Mouse (Mus musculus): ENCODE data around the gene Gusb. TPM values are rescaled to one million over a fixed set of nuclear protein-coding genes. Genes with fewer than 3 reads are reported as not detected.

The Gusb gene
- total and polyA plus RNA-seq, 2 experiments from 2014 or later: 27.8 to 31.4 TPM

DNA sequence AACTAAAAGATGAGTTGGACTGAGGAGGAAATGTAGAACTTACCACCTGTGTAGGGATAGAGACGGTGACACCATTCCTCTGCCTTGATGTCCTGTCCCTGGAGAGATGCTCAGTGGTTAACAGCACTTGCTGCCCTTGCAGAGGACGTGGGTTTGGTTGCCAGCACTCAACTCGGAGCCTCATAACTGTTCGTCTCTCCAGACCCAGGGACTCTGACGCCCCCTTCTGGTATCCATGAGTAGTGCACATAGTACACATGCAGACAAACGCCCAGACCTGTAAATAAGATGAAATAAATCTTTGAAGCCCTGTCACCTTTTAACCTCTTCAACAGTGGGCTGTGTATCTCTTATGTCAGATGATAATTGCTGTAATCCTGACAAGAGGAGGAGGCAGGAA, 44.2 kb upstream of the Gusb start:
- Histone ChIP-seq H3K9ac (replicated peaks; ENCODE audit: low read depth, low read length) (no peak overlapping the region), H3K27ac (ENCODE audit: low read depth) (no peak overlapping the region), H3K4me1 (ENCODE audit: control insufficient read depth, insufficient read depth) (no peaks in the 10 kb centered on the region), H3K4me2 (ENCODE audit: low read depth, low read length) (no peak overlapping the region), H3K9me3 (replicated peaks; ENCODE audit: control insufficient read depth, low read length) (no peaks in the 10 kb centered on the region), H3K27me3 (ENCODE audit: control insufficient read depth, insufficient read depth, low read length) (peaks cover 37% of the 10 kb centered on the region), H3K4me3 (ENCODE audit: low read depth, low read length) (no peak overlapping the region), H3K36me3 (replicated peaks; ENCODE audit: control insufficient read depth, insufficient read depth, low read length) (peaks cover 37% of the 10 kb centered on the region)
- no peak for TF ChIP-seq CTCF (IDR thresholded peaks at IDR 0.05; ENCODE audit: low read depth)
- TF ChIP-seq EP300 (IDR thresholded peaks at IDR 0.05; ENCODE audit: low read depth): no peak
- ATAC-seq (ENCODE audit: insufficient read depth, low read depth) (no peak), DNase-seq (ENCODE audit: low spot score) (no peak)
- WGBS: 69% methylated on average over 6 of the region's 6 CpGs

DNA sequence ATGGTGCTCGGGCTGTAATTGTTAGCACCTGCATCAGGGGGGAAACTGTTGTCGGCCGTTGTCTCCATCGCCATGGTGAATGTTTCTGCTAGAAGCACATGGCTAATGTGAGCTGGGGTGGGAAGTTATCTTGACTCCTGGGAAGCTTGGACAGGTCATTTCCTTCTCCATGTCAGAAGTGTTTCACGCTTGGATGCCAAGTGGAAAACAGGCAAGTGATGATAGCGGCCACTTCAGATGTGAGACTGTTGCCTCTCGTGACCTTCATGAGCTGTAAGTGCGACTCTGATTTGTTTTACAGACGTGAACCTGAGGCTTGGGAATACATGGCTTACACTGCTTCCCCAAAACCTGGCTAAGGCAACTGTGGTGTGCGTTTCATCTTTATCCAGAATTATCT, 43.7 kb upstream of the Gusb start:
- ATAC-seq (ENCODE audit: insufficient read depth, low read depth): peak; percentile 82
- Histone ChIP-seq H3K4me3 (ENCODE audit: low read depth, low read length) (no peak overlapping the region), H3K27ac (ENCODE audit: low read depth) (no peak overlapping the region), H3K4me1 (ENCODE audit: control insufficient read depth, insufficient read depth) (no peaks in the 10 kb centered on the region), H3K9ac (replicated peaks; ENCODE audit: low read depth, low read length) (no peak overlapping the region), H3K27me3 (ENCODE audit: control insufficient read depth, insufficient read depth, low read length) (peaks cover 36% of the 10 kb centered on the region), H3K36me3 (replicated peaks; ENCODE audit: control insufficient read depth, insufficient read depth, low read length) (peaks cover 41% of the 10 kb centered on the region), H3K9me3 (replicated peaks; ENCODE audit: control insufficient read depth, low read length) (no peaks in the 10 kb centered on the region), H3K4me2 (ENCODE audit: low read depth, low read length) (no peak overlapping the region)
- WGBS: 25% methylated on average over 10 of the region's 10 CpGs
- peak; percentile 81 for DNase-seq (ENCODE audit: low spot score)
- TF ChIP-seq CTCF (IDR thresholded peaks at IDR 0.05; ENCODE audit: low read depth): no peak
- no peak for TF ChIP-seq EP300 (IDR thresholded peaks at IDR 0.05; ENCODE audit: low read depth)

DNA sequence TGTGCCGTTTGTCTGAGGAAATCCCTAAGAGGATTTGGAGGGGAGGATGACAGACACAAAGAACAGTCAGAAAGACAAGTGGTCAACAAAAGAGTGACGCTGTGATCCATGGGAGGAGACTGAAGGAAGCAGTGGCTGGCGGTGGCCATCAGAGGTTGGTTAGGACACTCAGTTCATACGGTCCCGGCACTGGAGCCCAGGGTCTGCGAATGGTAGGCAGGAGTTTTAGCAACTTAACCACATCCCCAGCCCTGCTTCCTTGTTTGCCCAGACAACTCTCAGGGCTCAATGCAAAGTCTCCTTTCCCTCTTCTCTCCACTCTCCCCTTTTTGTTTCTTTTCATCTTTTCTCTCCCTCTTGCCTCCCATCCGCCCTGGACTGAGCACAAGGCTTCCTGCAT, 43.3 kb upstream of the Gusb start:
- Histone ChIP-seq H3K9ac (replicated peaks; ENCODE audit: low read depth, low read length) (no peak overlapping the region), H3K27me3 (ENCODE audit: control insufficient read depth, insufficient read depth, low read length) (peaks cover 31% of the 10 kb centered on the region), H3K4me3 (ENCODE audit: low read depth, low read length) (no peak overlapping the region), H3K4me2 (ENCODE audit: low read depth, low read length) (no peak overlapping the region), H3K9me3 (replicated peaks; ENCODE audit: control insufficient read depth, low read length) (no peaks in the 10 kb centered on the region), H3K36me3 (replicated peaks; ENCODE audit: control insufficient read depth, insufficient read depth, low read length) (peaks cover 41% of the 10 kb centered on the region), H3K27ac (ENCODE audit: low read depth) (no peak overlapping the region), H3K4me1 (ENCODE audit: control insufficient read depth, insufficient read depth) (no peaks in the 10 kb centered on the region)
- DNase-seq (ENCODE audit: low spot score) (no peak), ATAC-seq (ENCODE audit: insufficient read depth, low read depth) (no peak)
- TF ChIP-seq CTCF (IDR thresholded peaks at IDR 0.05; ENCODE audit: low read depth) (no peak), EP300 (IDR thresholded peaks at IDR 0.05; ENCODE audit: low read depth) (no peak)
- 72% methylated on average over 7 of the region's 7 CpGs for WGBS

DNA sequence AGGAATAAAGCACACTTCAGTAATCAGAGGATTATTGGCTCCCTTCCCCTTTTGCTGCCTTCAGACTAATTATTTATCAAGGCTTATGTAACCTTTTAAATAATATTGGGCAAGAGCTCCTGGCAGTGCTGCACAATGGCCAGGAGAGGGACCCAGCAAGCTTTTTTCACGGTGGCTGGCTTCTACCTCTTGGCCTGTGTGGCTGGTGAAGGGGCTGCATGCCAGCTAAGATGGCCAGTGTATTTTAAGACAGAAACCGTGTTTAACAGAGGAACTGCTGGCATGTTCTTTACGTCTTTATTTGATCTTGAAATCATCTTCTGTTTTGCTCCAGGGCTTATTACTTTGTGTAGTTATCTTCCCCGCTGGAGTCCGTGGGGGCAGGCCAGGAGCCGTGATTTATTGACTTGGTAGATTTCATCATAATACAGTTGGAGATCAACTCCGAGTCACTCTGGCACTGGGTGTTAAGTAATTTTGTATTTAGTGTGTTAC, 41.4 kb upstream of the Gusb start:
- TF ChIP-seq EP300 (IDR thresholded peaks at IDR 0.05; ENCODE audit: low read depth): no peak
- peak; percentile 64 for TF ChIP-seq CTCF (IDR thresholded peaks at IDR 0.05; ENCODE audit: low read depth)
- H3K27me3 ChIP-seq (ENCODE audit: control insufficient read depth, insufficient read depth, low read length): peaks cover 20% of the 10 kb centered on the region
- no peak overlapping the region for H3K27ac ChIP-seq (ENCODE audit: low read depth)
- no peak overlapping the region for H3K9ac ChIP-seq (replicated peaks; ENCODE audit: low read depth, low read length)
- H3K36me3 ChIP-seq (replicated peaks; ENCODE audit: control insufficient read depth, insufficient read depth, low read length): peaks cover 52% of the 10 kb centered on the region
- WGBS: 78% methylated on average over 7 of the region's 7 CpGs
- no peaks in the 10 kb centered on the region for H3K4me1 ChIP-seq (ENCODE audit: control insufficient read depth, insufficient read depth)
- H3K9me3 ChIP-seq (replicated peaks; ENCODE audit: control insufficient read depth, low read length): no peaks in the 10 kb centered on the region
- DNase-seq (ENCODE audit: low spot score) (peak; percentile 42), ATAC-seq (ENCODE audit: insufficient read depth, low read depth) (no peak; the same call in 1 of the 2 replicates)
- no peak overlapping the region for H3K4me2 ChIP-seq (ENCODE audit: low read depth, low read length)
- no peak overlapping the region for H3K4me3 ChIP-seq (ENCODE audit: low read depth, low read length)

DNA sequence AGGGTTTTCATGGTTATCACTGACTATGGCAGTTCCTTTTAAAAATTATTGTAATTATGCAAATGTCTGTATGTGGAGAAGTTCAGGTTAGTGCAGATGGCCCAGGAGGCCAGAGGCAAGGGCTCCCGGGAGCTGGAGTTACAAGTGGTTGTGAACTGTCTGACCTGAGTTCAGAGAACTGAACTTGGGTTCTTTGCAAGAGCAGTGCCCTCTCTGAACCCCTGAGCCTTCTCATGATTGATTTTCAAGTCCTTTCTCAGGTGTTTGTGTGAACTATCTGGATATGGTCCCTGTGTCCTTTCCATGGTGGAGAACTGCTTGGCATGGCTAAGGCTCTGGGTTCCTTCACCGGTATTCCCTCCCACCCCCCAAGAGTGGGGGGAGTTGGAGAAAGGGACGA, 40.9 kb upstream of the Gusb start:
- Histone ChIP-seq H3K4me3 (ENCODE audit: low read depth, low read length) (no peak overlapping the region), H3K9ac (replicated peaks; ENCODE audit: low read depth, low read length) (no peak overlapping the region), H3K36me3 (replicated peaks; ENCODE audit: control insufficient read depth, insufficient read depth, low read length) (peaks cover 48% of the 10 kb centered on the region), H3K9me3 (replicated peaks; ENCODE audit: control insufficient read depth, low read length) (no peaks in the 10 kb centered on the region), H3K27me3 (ENCODE audit: control insufficient read depth, insufficient read depth, low read length) (peaks cover 15% of the 10 kb centered on the region), H3K4me2 (ENCODE audit: low read depth, low read length) (no peak overlapping the region), H3K4me1 (ENCODE audit: control insufficient read depth, insufficient read depth) (no peaks in the 10 kb centered on the region), H3K27ac (ENCODE audit: low read depth) (no peak overlapping the region)
- WGBS: 82% methylated on average over 3 of the region's 3 CpGs
- TF ChIP-seq CTCF (IDR thresholded peaks at IDR 0.05; ENCODE audit: low read depth): no peak
- no peak for TF ChIP-seq EP300 (IDR thresholded peaks at IDR 0.05; ENCODE audit: low read depth)
- ATAC-seq (ENCODE audit: insufficient read depth, low read depth) (no peak), DNase-seq (ENCODE audit: low spot score) (no peak)

DNA sequence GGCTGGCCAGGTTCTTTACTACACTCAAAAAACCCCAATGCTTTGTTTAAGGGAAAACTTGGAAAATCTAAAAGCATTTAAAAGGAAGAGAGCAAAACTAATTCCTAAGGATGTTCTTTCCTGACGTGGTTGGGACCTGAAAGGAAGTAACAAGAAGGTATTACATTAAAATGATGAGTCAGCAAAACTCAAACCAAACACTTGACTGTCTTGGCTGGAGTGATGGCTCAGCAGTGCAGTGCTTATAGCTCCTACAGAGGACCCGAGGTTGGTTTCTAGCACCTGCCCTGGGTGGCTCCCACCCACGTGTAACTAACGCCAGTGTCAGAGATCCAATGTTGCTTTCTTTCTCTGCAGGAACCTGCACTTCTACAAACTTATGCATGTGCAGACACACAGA, 38.4 kb upstream of the Gusb start:
- Histone ChIP-seq H3K27me3 (ENCODE audit: control insufficient read depth, insufficient read depth, low read length) (0 out of 2 replicates have a peak, but pooled peaks cover 10% of the 10 kb centered on the region), H3K4me1 (ENCODE audit: control insufficient read depth, insufficient read depth) (no peaks in the 10 kb centered on the region), H3K9ac (replicated peaks; ENCODE audit: low read depth, low read length) (no peak overlapping the region), H3K4me2 (ENCODE audit: low read depth, low read length) (no peak overlapping the region), H3K27ac (ENCODE audit: low read depth) (no peak overlapping the region), H3K9me3 (replicated peaks; ENCODE audit: control insufficient read depth, low read length) (no peaks in the 10 kb centered on the region), H3K36me3 (replicated peaks; ENCODE audit: control insufficient read depth, insufficient read depth, low read length) (peaks cover 43% of the 10 kb centered on the region), H3K4me3 (ENCODE audit: low read depth, low read length) (no peak overlapping the region)
- DNase-seq (ENCODE audit: low spot score): no peak
- TF ChIP-seq EP300 (IDR thresholded peaks at IDR 0.05; ENCODE audit: low read depth) (no peak), CTCF (IDR thresholded peaks at IDR 0.05; ENCODE audit: low read depth) (no peak)
- ATAC-seq (ENCODE audit: insufficient read depth, low read depth): no peak
- 83% methylated on average over 4 of the region's 4 CpGs for WGBS

Measured in heart, postnatal 0 days (tissue).